Mouse (Mus musculus) bone marrow, adult 2 months (tissue): ENCODE measurements around the gene Smcp. TPM values are rescaled to one million over a fixed set of nuclear protein-coding genes. Genes with fewer than 3 reads are reported as not detected.

ENCODE experiments used
- H3K27ac ChIP-seq: fragments of 200-500 bp; 2 replicates; pipeline ENCODE4 v1.5.1; 2012; ENCODE audit warnings: low read depth, mild to moderate bottlenecking, control low read depth, inconsistent platforms, low read length; ENCODE audit not compliant: control insufficient read depth, poor library complexity, insufficient read depth
- H3K4me1 ChIP-seq: fragments of 200-500 bp; 2 replicates; pipeline ENCODE4 v1.6.1; 2011; ENCODE audit warnings: low read length; ENCODE audit not compliant: control insufficient read depth, insufficient read depth
- H3K4me3 ChIP-seq: fragments of 200-500 bp; replicated peaks from 2 replicates; pipeline ENCODE3; 2011; ENCODE audit warnings: mild to moderate bottlenecking, low read depth, low read length, control low read depth; ENCODE audit not compliant: control insufficient read depth
- CTCF ChIP-seq: fragments of 200-500 bp; IDR thresholded peaks from 2 replicates; pipeline ENCODE4 v1.5.1; 2011; ENCODE audit warnings: low read length, control low read depth; ENCODE audit not compliant: control insufficient read depth, insufficient read depth
- POLR2A ChIP-seq: fragments of 200-500 bp; IDR thresholded peaks from 2 replicates; pipeline ENCODE4 v1.6.1; 2011; ENCODE audit warnings: low read depth, mild to moderate bottlenecking, control low read depth, low read length, borderline replicate concordance; ENCODE audit not compliant: control insufficient read depth
- WGBS: fragments of 180-500 bp; shearing (Covaris S2); methylation state at CpG from one replicate; pipeline ENCODE4 v1.1.7; 2018; 5-methylcytosine and 5-hydroxymethylcytosine counted together
- polyA plus RNA-seq: library from polyadenylated mRNA; stranded (reverse); fragments of >200 nt; gene quantifications from 2 replicates; pipeline ENCODE4 v1.2.4, GENCODE M21; 2011; ENCODE audit warnings: low replicate concordance; ENCODE audit not compliant: missing spikeins, insufficient read depth, insufficient read length

Smcp gene
- polyA plus RNA-seq, 1 experiment, result not detected

DNA sequence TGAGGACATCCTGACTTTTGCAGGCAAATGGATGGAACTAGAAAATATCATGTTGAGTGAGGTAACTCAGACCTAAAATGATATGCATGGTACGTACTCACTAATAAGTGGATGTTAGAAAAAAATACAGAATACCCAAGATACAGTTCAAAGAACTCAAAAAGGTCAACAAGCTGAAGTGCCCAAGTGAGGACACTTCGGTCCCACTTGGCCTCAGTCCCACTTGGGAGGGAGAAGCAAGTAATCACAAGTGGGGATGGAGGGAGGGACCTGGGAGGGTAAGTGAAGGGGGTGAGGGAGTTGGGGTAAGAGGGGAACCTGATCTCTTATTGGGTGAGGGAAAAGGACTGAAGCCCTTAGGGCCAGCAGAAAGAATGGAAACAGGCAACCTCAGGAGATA, 20.0 kb downstream of the Smcp start:
- WGBS, result 78% methylated on average over 2 of the region's 2 CpGs
- H3K4me1 ChIP-seq, result no peaks in the 10 kb centered on the region
- no peak overlapping the region for H3K27ac ChIP-seq
- no peak for TF ChIP-seq CTCF
- no peak for TF ChIP-seq POLR2A
- no peak overlapping the region for H3K4me3 ChIP-seq

DNA sequence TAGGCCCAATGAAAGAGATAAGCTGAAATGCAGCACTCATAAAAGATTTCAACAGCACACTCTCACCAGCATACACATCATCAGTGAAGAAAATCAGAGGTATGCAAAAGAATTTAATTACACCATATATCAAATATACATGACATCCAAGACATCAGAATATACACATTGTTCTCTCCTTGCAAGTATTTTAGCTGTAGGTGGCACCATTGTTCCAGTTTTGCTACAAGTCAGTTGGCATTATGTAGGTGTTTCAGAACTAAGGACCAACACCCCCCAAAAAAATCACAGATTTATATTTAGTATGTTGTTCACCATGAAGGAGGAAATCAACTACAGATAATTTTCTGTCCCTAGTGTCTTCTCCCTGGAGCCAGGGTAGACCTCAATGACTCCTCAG, 23.4 kb downstream of the Smcp start:
- TF ChIP-seq CTCF (no peak), POLR2A (no peak)
- H3K4me1 ChIP-seq, result no peaks in the 10 kb centered on the region
- no peak overlapping the region for H3K4me3 ChIP-seq
- no peak overlapping the region for H3K27ac ChIP-seq

DNA sequence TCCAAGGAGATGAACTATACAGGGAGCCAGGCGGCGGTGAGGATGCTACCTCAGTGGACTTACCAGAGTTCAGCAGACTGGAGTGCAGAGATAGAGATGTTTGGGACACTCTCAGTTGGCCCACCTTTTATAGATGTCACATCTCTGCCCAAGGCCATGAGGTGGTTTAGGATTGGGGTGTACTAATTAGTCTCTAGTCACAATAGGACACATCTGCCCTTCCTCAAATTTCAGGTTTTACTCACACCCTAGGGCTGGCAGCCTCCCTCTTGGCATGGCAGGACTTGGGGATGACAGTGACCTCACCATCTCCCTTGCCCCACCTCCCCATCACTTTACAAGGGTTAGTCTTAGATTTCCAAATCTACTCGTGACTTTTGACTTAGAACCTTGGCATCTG, 54.4 kb downstream of the Smcp start, which contains the start of gene 2310046K23Rik:
TSS of gene 2310046K23Rik (minus strand) at position 101 of the 400 bp plus-strand sequence.
- TF ChIP-seq CTCF (no peak), POLR2A (no peak)
- WGBS, result 78% methylated on average over 3 of the region's 3 CpGs

More for the DNA sequence above, 54.4 kb downstream of the Smcp start, which contains the start of gene 2310046K23Rik:
- no peak within 1 kb of the TSS for H3K27ac ChIP-seq
- H3K4me1 ChIP-seq, result no peaks in the 10 kb centered on the region
- H3K4me3 ChIP-seq, result no peak within 1 kb of the TSS

Other genes with a start within 250 kb of the Smcp start
- gene Sprr2d, start 249.9 kb downstream of the Smcp start, polyA plus RNA-seq, result not detected in 2 replicates
- gene Sprr2e, start 236.9 kb downstream of the Smcp start, polyA plus RNA-seq, result not detected in 2 replicates
- gene Sprr2f, start 223.8 kb downstream of the Smcp start, polyA plus RNA-seq, result not detected in 2 replicates
- gene Sprr2h, start 203.3 kb downstream of the Smcp start, polyA plus RNA-seq, result not detected in 2 replicates
- gene Sprr2i, start 181.0 kb downstream of the Smcp start, polyA plus RNA-seq, result not detected in 2 replicates
- not detected in 2 replicates for gene Sprr2j-ps, start 170.9 kb downstream of the Smcp start, polyA plus RNA-seq
- gene Gm9774, start 159.6 kb downstream of the Smcp start, polyA plus RNA-seq, result 36.1 and 44.7 TPM in 2 replicates
- gene Sprr2k, start 156.4 kb downstream of the Smcp start, polyA plus RNA-seq, result not detected in 2 replicates
- not detected in 2 replicates for gene Sprr1b, start 150.2 kb downstream of the Smcp start, polyA plus RNA-seq
- gene Sprr3, start 130.3 kb downstream of the Smcp start, polyA plus RNA-seq, result not detected in 2 replicates
- not detected in 2 replicates for gene Sprr1a, start 103.1 kb downstream of the Smcp start, polyA plus RNA-seq
- gene Sprr4, start 88.5 kb downstream of the Smcp start, polyA plus RNA-seq, result not detected in 2 replicates
- not detected in 2 replicates for gene 2310046K23Rik, start 54.5 kb downstream of the Smcp start, polyA plus RNA-seq
- gene Ivl, start 15.3 kb downstream of the Smcp start, polyA plus RNA-seq, result not detected in 2 replicates
- gene 2210017I01Rik, start 18.5 kb upstream of the Smcp start, polyA plus RNA-seq, result not detected in 2 replicates
- gene Lce6a, start 32.7 kb upstream of the Smcp start, polyA plus RNA-seq, result not detected in 2 replicates
- not detected in 2 replicates for gene Lce1a1, start 59.3 kb upstream of the Smcp start, polyA plus RNA-seq
- gene Lce1b, start 67.9 kb upstream of the Smcp start, polyA plus RNA-seq, result not detected in 2 replicates
- gene Lce1a2, start 81.3 kb upstream of the Smcp start, polyA plus RNA-seq, result not detected in 2 replicates
- not detected in 2 replicates for gene Lce1c, start 90.2 kb upstream of the Smcp start, polyA plus RNA-seq
- not detected in 2 replicates for gene Lce1d, start 98.2 kb upstream of the Smcp start, polyA plus RNA-seq
- gene Lce1e, start 120.1 kb upstream of the Smcp start, polyA plus RNA-seq, result not detected in 2 replicates
- gene Lce1f, start 131.4 kb upstream of the Smcp start, polyA plus RNA-seq, result not detected in 2 replicates
- gene Gm38119, start 150.1 kb upstream of the Smcp start, polyA plus RNA-seq, result not detected in 2 replicates
- gene Lce1g, start 163.3 kb upstream of the Smcp start, polyA plus RNA-seq, result not detected in 2 replicates
- gene Lce1h, start 176.1 kb upstream of the Smcp start, polyA plus RNA-seq, result not detected in 2 replicates
- not detected in 2 replicates for gene Lce1i, start 189.9 kb upstream of the Smcp start, polyA plus RNA-seq
- gene Lce1j, start 201.5 kb upstream of the Smcp start, polyA plus RNA-seq, result not detected in 2 replicates
- gene Lce1k, start 218.9 kb upstream of the Smcp start, polyA plus RNA-seq, result not detected in 2 replicates
- gene Kprp, start 238.2 kb upstream of the Smcp start, polyA plus RNA-seq, result not detected in 2 replicates